Mouse (Mus musculus): ENCODE measurements around the gene Gucy1b2. TPM values are rescaled to one million over a fixed set of nuclear protein-coding genes. Genes with fewer than 3 reads are reported as not detected.

Gucy1b2 gene
- polyA plus RNA-seq (2014; fragmentation: Nextera tagmentation; extraction: Ambion mirVana) = 0.41 and 0.50 TPM in 2 replicates

- peak within 1 kb of the TSS; percentile 17; the same call in 1 of the 2 replicates for H3K9ac ChIP-seq
Observed at GRCm38 (mm10) chr14:62456239-62456747, at the start of gene Gucy1b2. Gene Gucy1b2, minus strand, starts transcription at chr14:62456289.

GRCm38 (mm10) chr14:62497391-62497790 lies 41.3 kb upstream of the Gucy1b2 start:
- H3K9ac ChIP-seq = no peak overlapping the region
- 87% methylated on average over 7 of the region's 7 CpGs for WGBS
- H3K27me3 ChIP-seq (ENCODE audit: control insufficient read depth, insufficient read depth, low read length) = no peaks in the 10 kb centered on the region
- no peak overlapping the region for H3K4me2 ChIP-seq (replicated peaks)
- H3K9me3 ChIP-seq (ENCODE audit: control insufficient read depth, low read length) = no peaks in the 10 kb centered on the region
- no peak for DNase-seq (ENCODE audit: low spot score)
- no peak overlapping the region for H3K27ac ChIP-seq
- H3K4me3 ChIP-seq (replicated peaks; ENCODE audit: low read length) = no peak overlapping the region
- ATAC-seq (ENCODE audit: low FRiP score) = no peak
- no peaks in the 10 kb centered on the region for H3K36me3 ChIP-seq (replicated peaks; ENCODE audit: control insufficient read depth, insufficient read depth)
- H3K4me1 ChIP-seq (replicated peaks; ENCODE audit: control insufficient read depth, insufficient read depth, low read length) = no peaks in the 10 kb centered on the region

More at GRCm38 (mm10) chr14:62456239-62456747, at the start of gene Gucy1b2:
- H3K9me3 ChIP-seq (ENCODE audit: control insufficient read depth, low read length) = no peaks in the 10 kb centered on the region
- no peak for ATAC-seq (ENCODE audit: low FRiP score)
- H3K4me3 ChIP-seq (replicated peaks; ENCODE audit: low read length) = no peak within 1 kb of the TSS
- H3K4me2 ChIP-seq (replicated peaks) = peak within 1 kb of the TSS; percentile 30
- DNase-seq (ENCODE audit: low spot score) = no peak
- H3K27me3 ChIP-seq (ENCODE audit: control insufficient read depth, insufficient read depth, low read length) = no peaks in the 10 kb centered on the region
- H3K36me3 ChIP-seq (replicated peaks; ENCODE audit: control insufficient read depth, insufficient read depth) = no peaks in the 10 kb centered on the region
- H3K27ac ChIP-seq = no peak within 1 kb of the TSS; the same call in 1 of the 2 replicates
- H3K4me1 ChIP-seq (replicated peaks; ENCODE audit: control insufficient read depth, insufficient read depth, low read length) = peaks cover 10% of the 10 kb centered on the region; the same call in 1 of the 2 replicates
- whole genome bisulfite sequencing = 75% methylated on average over 9 of the region's 9 CpGs

DNA sequence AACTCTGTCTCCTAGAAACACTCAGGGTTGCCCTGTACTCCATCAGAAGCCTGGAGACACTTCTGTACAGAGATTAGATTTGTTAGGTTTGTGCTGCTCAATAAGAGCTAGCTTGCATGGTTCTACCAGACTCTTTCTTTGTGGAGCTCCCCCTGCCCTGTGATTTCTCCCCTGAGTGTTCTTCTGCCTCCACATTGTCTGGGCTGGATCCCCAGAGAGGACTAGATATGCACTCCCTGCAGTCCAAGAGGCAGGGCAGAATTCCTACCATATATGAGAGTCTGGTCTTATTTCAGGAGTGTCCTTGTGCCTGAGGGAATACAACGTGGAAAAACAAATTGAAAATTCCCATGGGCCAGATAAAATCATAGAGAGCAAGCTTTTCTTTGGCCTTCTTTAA lies 40.4 kb upstream of the Gucy1b2 start:
- H3K9me3 ChIP-seq (ENCODE audit: control insufficient read depth, low read length) = no peaks in the 10 kb centered on the region
- no peak overlapping the region for H3K27ac ChIP-seq
- no peak overlapping the region for H3K4me2 ChIP-seq (replicated peaks)
- no peaks in the 10 kb centered on the region for H3K27me3 ChIP-seq (ENCODE audit: control insufficient read depth, insufficient read depth, low read length)
- H3K4me1 ChIP-seq (replicated peaks; ENCODE audit: control insufficient read depth, insufficient read depth, low read length) = no peaks in the 10 kb centered on the region
- no peaks in the 10 kb centered on the region for H3K36me3 ChIP-seq (replicated peaks; ENCODE audit: control insufficient read depth, insufficient read depth)
- 64% methylated on average over 1 of the region's 1 CpGs for whole genome bisulfite sequencing
- H3K4me3 ChIP-seq (replicated peaks; ENCODE audit: low read length) = no peak overlapping the region
- H3K9ac ChIP-seq = no peak overlapping the region
- DNase-seq (ENCODE audit: low spot score) (no peak), ATAC-seq (ENCODE audit: low FRiP score) (no peak)

- no peak overlapping the region for H3K9ac ChIP-seq
- WGBS = 70% methylated on average over 5 of the region's 5 CpGs
- H3K9me3 ChIP-seq (ENCODE audit: control insufficient read depth, low read length) = no peaks in the 10 kb centered on the region
- DNase-seq (ENCODE audit: low spot score) (no peak), ATAC-seq (ENCODE audit: low FRiP score) (no peak)
- no peak overlapping the region for H3K4me2 ChIP-seq (replicated peaks)
- H3K36me3 ChIP-seq (replicated peaks; ENCODE audit: control insufficient read depth, insufficient read depth) = no peaks in the 10 kb centered on the region
- no peaks in the 10 kb centered on the region for H3K4me1 ChIP-seq (replicated peaks; ENCODE audit: control insufficient read depth, insufficient read depth, low read length)
- no peak overlapping the region for H3K4me3 ChIP-seq (replicated peaks; ENCODE audit: low read length)
- H3K27me3 ChIP-seq (ENCODE audit: control insufficient read depth, insufficient read depth, low read length) = no peaks in the 10 kb centered on the region
- H3K27ac ChIP-seq = no peak overlapping the region
Observed at GRCm38 (mm10) chr14:62493456-62493855, 37.4 kb upstream of the Gucy1b2 start.

GRCm38 (mm10) chr14:62492196-62492850 lies 36.2 kb upstream of the Gucy1b2 start:
- DNase-seq (ENCODE audit: low spot score) (peak; percentile 86), ATAC-seq (ENCODE audit: low FRiP score) (peak; percentile 84; the same call in 1 of the 2 replicates)
- H3K9ac ChIP-seq = no peak overlapping the region
- H3K4me3 ChIP-seq (replicated peaks; ENCODE audit: low read length) = no peak overlapping the region
- H3K36me3 ChIP-seq (replicated peaks; ENCODE audit: control insufficient read depth, insufficient read depth) = no peaks in the 10 kb centered on the region
- H3K27me3 ChIP-seq (ENCODE audit: control insufficient read depth, insufficient read depth, low read length) = no peaks in the 10 kb centered on the region
- 34% methylated on average over 16 of the region's 16 CpGs for WGBS
- H3K9me3 ChIP-seq (ENCODE audit: control insufficient read depth, low read length) = no peaks in the 10 kb centered on the region
- H3K27ac ChIP-seq = no peak overlapping the region
- H3K4me2 ChIP-seq (replicated peaks) = no peak overlapping the region
- H3K4me1 ChIP-seq (replicated peaks; ENCODE audit: control insufficient read depth, insufficient read depth, low read length) = no peaks in the 10 kb centered on the region

GRCm38 (mm10) chr14:62488270-62488669 lies 32.2 kb upstream of the Gucy1b2 start:
- no peaks in the 10 kb centered on the region for H3K27me3 ChIP-seq (ENCODE audit: control insufficient read depth, insufficient read depth, low read length)
- H3K4me2 ChIP-seq (replicated peaks) = no peak overlapping the region
- 92% methylated on average over 7 of the region's 7 CpGs for WGBS
- no peaks in the 10 kb centered on the region for H3K4me1 ChIP-seq (replicated peaks; ENCODE audit: control insufficient read depth, insufficient read depth, low read length)
- no peak overlapping the region for H3K9ac ChIP-seq
- no peak overlapping the region for H3K4me3 ChIP-seq (replicated peaks; ENCODE audit: low read length)
- DNase-seq (ENCODE audit: low spot score) (no peak), ATAC-seq (ENCODE audit: low FRiP score) (no peak)
- no peak overlapping the region for H3K27ac ChIP-seq
- H3K36me3 ChIP-seq (replicated peaks; ENCODE audit: control insufficient read depth, insufficient read depth) = no peaks in the 10 kb centered on the region
- no peaks in the 10 kb centered on the region for H3K9me3 ChIP-seq (ENCODE audit: control insufficient read depth, low read length)

GRCm38 (mm10) chr14:62481381-62481780 lies 25.3 kb upstream of the Gucy1b2 start:
- Histone ChIP-seq H3K27me3 (ENCODE audit: control insufficient read depth, insufficient read depth, low read length) (no peaks in the 10 kb centered on the region), H3K4me1 (replicated peaks; ENCODE audit: control insufficient read depth, insufficient read depth, low read length) (no peaks in the 10 kb centered on the region), H3K4me2 (replicated peaks) (no peak overlapping the region), H3K36me3 (replicated peaks; ENCODE audit: control insufficient read depth, insufficient read depth) (no peaks in the 10 kb centered on the region), H3K9me3 (ENCODE audit: control insufficient read depth, low read length) (no peaks in the 10 kb centered on the region), H3K9ac (no peak overlapping the region), H3K27ac (no peak overlapping the region), H3K4me3 (replicated peaks; ENCODE audit: low read length) (no peak overlapping the region)
- DNase-seq (ENCODE audit: low spot score) (no peak), ATAC-seq (ENCODE audit: low FRiP score) (no peak)
- 61% methylated on average over 8 of the region's 8 CpGs for WGBS

DNA sequence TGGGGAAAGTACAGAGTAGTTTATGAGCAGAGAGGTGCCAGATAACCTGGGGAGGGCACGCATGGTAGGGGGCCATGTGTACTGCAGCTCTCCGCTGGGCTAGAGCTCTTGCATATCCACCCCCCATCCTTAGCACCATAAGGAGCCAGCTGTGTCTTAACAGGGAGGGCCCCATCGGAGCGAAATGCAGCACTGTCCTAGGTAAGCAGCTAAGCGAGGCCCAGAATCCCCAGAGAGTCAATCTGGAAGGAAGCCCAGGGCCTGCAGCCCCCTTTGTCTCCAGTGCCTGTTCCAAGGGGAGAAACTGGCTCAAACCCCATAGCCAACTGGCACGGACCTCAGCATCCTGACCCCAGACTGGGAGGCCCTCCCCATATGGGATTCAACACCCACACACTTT lies 23.3 kb upstream of the Gucy1b2 start:
- Histone ChIP-seq H3K4me2 (replicated peaks) (no peak overlapping the region), H3K27me3 (ENCODE audit: control insufficient read depth, insufficient read depth, low read length) (no peaks in the 10 kb centered on the region), H3K9ac (no peak overlapping the region), H3K9me3 (ENCODE audit: control insufficient read depth, low read length) (no peaks in the 10 kb centered on the region), H3K4me1 (replicated peaks; ENCODE audit: control insufficient read depth, insufficient read depth, low read length) (no peaks in the 10 kb centered on the region), H3K27ac (no peak overlapping the region), H3K4me3 (replicated peaks; ENCODE audit: low read length) (no peak overlapping the region), H3K36me3 (replicated peaks; ENCODE audit: control insufficient read depth, insufficient read depth) (no peaks in the 10 kb centered on the region)
- DNase-seq (ENCODE audit: low spot score) (peak; percentile 61), ATAC-seq (ENCODE audit: low FRiP score) (peak; percentile 53; the same call in 1 of the 2 replicates)
- WGBS = 35% methylated on average over 6 of the region's 6 CpGs

- no peak overlapping the region for H3K27ac ChIP-seq
- WGBS = 71% methylated on average over 1 of the region's 1 CpGs
- no peaks in the 10 kb centered on the region for H3K36me3 ChIP-seq (replicated peaks; ENCODE audit: control insufficient read depth, insufficient read depth)
- no peak overlapping the region for H3K4me2 ChIP-seq (replicated peaks)
- no peak for ATAC-seq (ENCODE audit: low FRiP score)
- H3K27me3 ChIP-seq (ENCODE audit: control insufficient read depth, insufficient read depth, low read length) = no peaks in the 10 kb centered on the region
- H3K9me3 ChIP-seq (ENCODE audit: control insufficient read depth, low read length) = no peaks in the 10 kb centered on the region
- H3K4me3 ChIP-seq (replicated peaks; ENCODE audit: low read length) = no peak overlapping the region
- H3K4me1 ChIP-seq (replicated peaks; ENCODE audit: control insufficient read depth, insufficient read depth, low read length) = no peaks in the 10 kb centered on the region
- no peak overlapping the region for H3K9ac ChIP-seq
- no peak for DNase-seq (ENCODE audit: low spot score)
Observed at GRCm38 (mm10) chr14:62474481-62474880, 18.4 kb upstream of the Gucy1b2 start.

Data from hindbrain, embryonic 14.5 days (tissue).